Mouse (Mus musculus): ENCODE results near the gene St3gal5.

Gene St3gal5

GRCm38 (mm10) chr6:72202732-72203131 is 105.3 kb downstream of the St3gal5 start:
- in situ Hi-C loops (cut with MseI, MboI): no loop called here

DNA sequence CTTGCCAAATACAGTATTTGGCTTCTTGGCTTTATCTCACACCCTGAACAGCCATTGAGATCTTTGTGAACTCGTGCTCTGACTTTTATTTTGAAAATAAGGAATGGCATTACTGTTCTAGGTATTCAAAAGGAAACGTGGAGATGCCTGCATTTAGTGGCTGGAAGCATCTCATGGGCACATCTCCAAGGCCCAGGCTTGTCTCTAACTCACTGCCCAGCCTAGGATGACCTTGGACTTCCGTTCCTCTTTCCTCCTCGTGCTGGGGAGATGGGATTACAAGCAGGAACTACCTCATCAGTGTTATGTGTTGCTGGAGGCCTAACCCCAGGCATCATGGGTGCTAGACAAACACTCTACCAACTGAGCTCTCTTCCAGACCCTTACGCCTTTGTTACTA is 105.9 kb downstream of the St3gal5 start:
- in situ Hi-C loops (cut with MseI, MboI): no loop called here
